Mouse (Mus musculus) thymus, postnatal 0 days (tissue): ENCODE results near the gene Oaz3. TPM values are rescaled to one million over a fixed set of nuclear protein-coding genes. Genes with fewer than 3 reads are reported as not detected.

Source experiments
- DNase-seq: peaks from one replicate; pipeline ENCODE4 v3.0.0-alpha.2; 2015; ENCODE audit warnings: low spot score
- polyA plus RNA-seq: library from polyadenylated mRNA; unstranded; fragments of >200 nt; fragmentation: Nextera tagmentation; extraction: Ambion mirVana; gene quantifications from 2 replicates; pipeline ENCODE4 v1.2.1, GENCODE M21; 2015

Gene Oaz3
- polyA plus RNA-seq: 0.37 and 0.95 TPM in 2 replicates

GRCm38 (mm10) chr3:94443597-94443964 is at the start of gene Oaz3:
TSS of gene Oaz3 (minus strand) at chr3:94443915.
- DNase-seq: peak; percentile 37

- no peak for DNase-seq
Observed at GRCm38 (mm10) chr3:94487581-94487980, 43.9 kb upstream of the Oaz3 start.

GRCm38 (mm10) chr3:94485922-94486321 is 42.2 kb upstream of the Oaz3 start:
- no peak for DNase-seq

- no peak for DNase-seq
Observed at GRCm38 (mm10) chr3:94483790-94484439, 40.2 kb upstream of the Oaz3 start.

- no peak for DNase-seq
Observed at GRCm38 (mm10) chr3:94482764-94483385, 39.2 kb upstream of the Oaz3 start.

- no peak for DNase-seq
Observed at GRCm38 (mm10) chr3:94481429-94481828, 37.7 kb upstream of the Oaz3 start.

- DNase-seq: no peak
Observed at GRCm38 (mm10) chr3:94480291-94480884, 36.7 kb upstream of the Oaz3 start, which contains the start of gene Riiad1. TSS of gene Riiad1 (minus strand) at chr3:94480341.

GRCm38 (mm10) chr3:94479564-94479963 is 35.8 kb upstream of the Oaz3 start:
- DNase-seq: no peak

GRCm38 (mm10) chr3:94478591-94479169 is 35.0 kb upstream of the Oaz3 start:
- no peak for DNase-seq

- DNase-seq: no peak
Observed at GRCm38 (mm10) chr3:94477981-94478422, 34.3 kb upstream of the Oaz3 start, which contains the start of gene Celf3. TSS of gene Celf3 (plus strand) at chr3:94478295.

- no peak for DNase-seq
Observed at GRCm38 (mm10) chr3:94477444-94477843, 33.7 kb upstream of the Oaz3 start.

GRCm38 (mm10) chr3:94476301-94477035 is 32.8 kb upstream of the Oaz3 start:
- DNase-seq: no peak

- DNase-seq: no peak
Observed at GRCm38 (mm10) chr3:94473567-94474232, 30.0 kb upstream of the Oaz3 start.

- DNase-seq: no peak
Observed at GRCm38 (mm10) chr3:94473115-94473505, 29.4 kb upstream of the Oaz3 start.

GRCm38 (mm10) chr3:94472447-94473114 is 28.9 kb upstream of the Oaz3 start:
- no peak for DNase-seq

- no peak for DNase-seq
Observed at GRCm38 (mm10) chr3:94468931-94469330, 25.2 kb upstream of the Oaz3 start.

- DNase-seq: no peak
Observed at GRCm38 (mm10) chr3:94465632-94466430, 22.1 kb upstream of the Oaz3 start.

- no peak for DNase-seq
Observed at GRCm38 (mm10) chr3:94463926-94464578, 20.3 kb upstream of the Oaz3 start.

GRCm38 (mm10) chr3:94459834-94460233 is 16.1 kb upstream of the Oaz3 start:
- DNase-seq: no peak
